Mouse (Mus musculus): ENCODE data around the gene Mitf. TPM values are rescaled to one million over a fixed set of nuclear protein-coding genes. Genes with fewer than 3 reads are reported as not detected.

The Mitf gene
- polyA plus RNA-seq, 1 experiment from 2014 or later = 0.89 TPM

- Histone ChIP-seq H3K27me3 (ENCODE audit: insufficient read depth, low read length) (no peaks in the 10 kb centered on the region), H3K36me3 (replicated peaks; ENCODE audit: insufficient read depth, low read length) (no peaks in the 10 kb centered on the region), H3K4me1 (ENCODE audit: insufficient read depth) (no peaks in the 10 kb centered on the region), H3K4me2 (ENCODE audit: low read depth, low read length) (no peak overlapping the region), H3K4me3 (ENCODE audit: low read depth, low read length) (no peak overlapping the region), H3K27ac (ENCODE audit: low read depth) (no peak overlapping the region), H3K9me3 (ENCODE audit: low read length) (no peaks in the 10 kb centered on the region), H3K9ac (replicated peaks) (no peak overlapping the region)
- WGBS (ENCODE audit: insufficient replicate concordance) = 72% methylated on average over 7 of the region's 7 CpGs
- ATAC-seq (no peak), DNase-seq (no peak)
- TF ChIP-seq EP300 (IDR thresholded peaks at IDR 0.05; ENCODE audit: low read depth) (no peak), CTCF (IDR thresholded peaks at IDR 0.05; ENCODE audit: low read depth) (no peak)
These were observed 109.6 kb downstream of the Mitf start for GRCm38 (mm10) chr6:97916386-97916903.

DNA sequence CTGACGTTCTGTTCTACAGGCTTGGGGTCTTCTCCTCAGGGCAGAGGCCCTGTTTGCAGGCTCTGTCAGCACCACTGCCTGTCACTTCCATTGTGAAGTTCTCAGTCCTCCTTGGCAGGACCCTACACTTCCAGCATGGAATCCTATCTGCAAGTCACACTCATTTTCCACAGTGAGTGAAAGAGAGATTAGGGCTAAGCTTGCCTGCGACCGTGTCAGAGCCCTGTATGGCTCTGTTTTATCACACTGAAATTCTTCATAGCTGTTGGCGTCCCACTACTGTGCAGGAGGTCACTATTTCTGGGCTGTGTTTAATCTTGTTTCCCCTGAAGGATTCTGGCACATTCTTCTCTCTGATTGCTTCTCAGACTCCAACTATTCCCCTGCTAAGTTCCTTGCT lies 111.2 kb downstream of the Mitf start:
- Histone ChIP-seq H3K9ac (replicated peaks) (no peak overlapping the region), H3K4me3 (ENCODE audit: low read depth, low read length) (no peak overlapping the region), H3K36me3 (replicated peaks; ENCODE audit: insufficient read depth, low read length) (no peaks in the 10 kb centered on the region), H3K27me3 (ENCODE audit: insufficient read depth, low read length) (no peaks in the 10 kb centered on the region), H3K27ac (ENCODE audit: low read depth) (no peak overlapping the region), H3K4me2 (ENCODE audit: low read depth, low read length) (no peak overlapping the region), H3K9me3 (ENCODE audit: low read length) (no peaks in the 10 kb centered on the region), H3K4me1 (ENCODE audit: insufficient read depth) (no peaks in the 10 kb centered on the region)
- ATAC-seq (no peak), DNase-seq (no peak)
- 51% methylated on average over 4 of the region's 4 CpGs for WGBS (ENCODE audit: insufficient replicate concordance)
- TF ChIP-seq CTCF (IDR thresholded peaks at IDR 0.05; ENCODE audit: low read depth) (no peak), EP300 (IDR thresholded peaks at IDR 0.05; ENCODE audit: low read depth) (no peak)

GRCm38 (mm10) chr6:97918481-97918880 lies 111.6 kb downstream of the Mitf start:
- no peak for DNase-seq
- Histone ChIP-seq H3K27me3 (ENCODE audit: insufficient read depth, low read length) (no peaks in the 10 kb centered on the region), H3K27ac (ENCODE audit: low read depth) (no peak overlapping the region), H3K4me1 (ENCODE audit: insufficient read depth) (no peaks in the 10 kb centered on the region), H3K4me3 (ENCODE audit: low read depth, low read length) (no peak overlapping the region), H3K36me3 (replicated peaks; ENCODE audit: insufficient read depth, low read length) (no peaks in the 10 kb centered on the region), H3K9me3 (ENCODE audit: low read length) (no peaks in the 10 kb centered on the region), H3K4me2 (ENCODE audit: low read depth, low read length) (no peak overlapping the region), H3K9ac (replicated peaks) (no peak overlapping the region)
- ATAC-seq = no peak
- TF ChIP-seq CTCF (IDR thresholded peaks at IDR 0.05; ENCODE audit: low read depth) = no peak
- 80% methylated on average over 7 of the region's 7 CpGs for WGBS (ENCODE audit: insufficient replicate concordance)

DNA sequence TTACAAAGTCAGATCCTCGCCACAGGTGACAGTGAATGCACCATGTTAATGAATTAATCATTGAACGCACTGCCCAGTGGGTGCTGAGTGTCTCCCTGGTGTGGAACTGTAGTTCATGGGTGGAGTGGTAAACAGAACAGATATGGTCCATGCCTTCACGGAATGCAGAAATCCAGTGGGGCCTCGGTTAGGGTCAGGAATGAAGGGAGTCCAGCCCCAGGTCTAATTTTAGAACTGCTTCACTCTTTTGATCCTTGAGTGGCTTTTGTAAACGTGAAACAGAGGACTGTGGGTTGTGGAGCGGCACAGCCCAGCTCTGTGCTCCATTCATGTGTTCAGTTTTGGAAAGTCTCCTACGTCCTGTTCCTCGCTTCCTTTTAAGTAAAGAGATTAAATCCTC lies 112.4 kb downstream of the Mitf start:
- no peak for DNase-seq
- no peak overlapping the region for H3K4me3 ChIP-seq (ENCODE audit: low read depth, low read length)
- no peaks in the 10 kb centered on the region for H3K9me3 ChIP-seq (ENCODE audit: low read length)
- H3K9ac ChIP-seq (replicated peaks) = no peak overlapping the region
- ATAC-seq = no peak
- no peaks in the 10 kb centered on the region for H3K27me3 ChIP-seq (ENCODE audit: insufficient read depth, low read length)
- 65% methylated on average over 8 of the region's 8 CpGs for WGBS (ENCODE audit: insufficient replicate concordance)
- H3K36me3 ChIP-seq (replicated peaks; ENCODE audit: insufficient read depth, low read length) = no peaks in the 10 kb centered on the region
- H3K4me2 ChIP-seq (ENCODE audit: low read depth, low read length) = no peak overlapping the region
- H3K4me1 ChIP-seq (ENCODE audit: insufficient read depth) = no peaks in the 10 kb centered on the region
- no peak overlapping the region for H3K27ac ChIP-seq (ENCODE audit: low read depth)
- TF ChIP-seq EP300 (IDR thresholded peaks at IDR 0.05; ENCODE audit: low read depth) = no peak
- TF ChIP-seq CTCF (IDR thresholded peaks at IDR 0.05; ENCODE audit: low read depth) = no peak

GRCm38 (mm10) chr6:97921591-97921990 lies 114.7 kb downstream of the Mitf start:
- ATAC-seq (no peak), DNase-seq (no peak)
- Histone ChIP-seq H3K4me1 (ENCODE audit: insufficient read depth) (no peaks in the 10 kb centered on the region), H3K27ac (ENCODE audit: low read depth) (no peak overlapping the region), H3K27me3 (ENCODE audit: insufficient read depth, low read length) (no peaks in the 10 kb centered on the region), H3K36me3 (replicated peaks; ENCODE audit: insufficient read depth, low read length) (no peaks in the 10 kb centered on the region), H3K4me2 (ENCODE audit: low read depth, low read length) (no peak overlapping the region), H3K9ac (replicated peaks) (no peak overlapping the region), H3K9me3 (ENCODE audit: low read length) (no peaks in the 10 kb centered on the region), H3K4me3 (ENCODE audit: low read depth, low read length) (no peak overlapping the region)
- 83% methylated on average over 6 of the region's 6 CpGs for WGBS (ENCODE audit: insufficient replicate concordance)
- TF ChIP-seq EP300 (IDR thresholded peaks at IDR 0.05; ENCODE audit: low read depth) = no peak
- TF ChIP-seq CTCF (IDR thresholded peaks at IDR 0.05; ENCODE audit: low read depth) = no peak

DNA sequence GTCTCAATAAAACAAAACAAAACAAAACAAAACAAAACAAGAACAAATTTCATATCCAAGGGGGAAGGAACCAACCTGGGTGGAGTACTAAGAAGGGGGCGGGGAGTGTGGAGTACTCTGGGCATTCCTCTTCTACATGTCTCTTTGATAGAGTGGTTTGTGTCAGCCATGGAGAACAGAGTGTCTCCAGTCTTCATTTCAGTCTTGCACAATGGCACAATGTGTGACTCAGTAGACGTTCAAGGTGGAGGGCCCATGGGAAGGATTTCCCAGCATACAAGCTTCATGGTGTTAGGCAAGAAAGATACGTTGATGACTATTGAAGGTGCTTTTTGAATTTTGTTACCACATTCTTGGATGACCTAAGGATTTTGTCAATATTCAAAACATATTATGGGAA lies 117.4 kb downstream of the Mitf start:
- Histone ChIP-seq H3K9ac (replicated peaks) (no peak overlapping the region), H3K36me3 (replicated peaks; ENCODE audit: insufficient read depth, low read length) (no peaks in the 10 kb centered on the region), H3K4me3 (ENCODE audit: low read depth, low read length) (no peak overlapping the region), H3K27me3 (ENCODE audit: insufficient read depth, low read length) (no peaks in the 10 kb centered on the region), H3K9me3 (ENCODE audit: low read length) (no peaks in the 10 kb centered on the region), H3K4me1 (ENCODE audit: insufficient read depth) (no peaks in the 10 kb centered on the region), H3K4me2 (ENCODE audit: low read depth, low read length) (no peak overlapping the region), H3K27ac (ENCODE audit: low read depth) (no peak overlapping the region)
- TF ChIP-seq CTCF (IDR thresholded peaks at IDR 0.05; ENCODE audit: low read depth) (no peak), EP300 (IDR thresholded peaks at IDR 0.05; ENCODE audit: low read depth) (no peak)
- DNase-seq (no peak), ATAC-seq (no peak)
- WGBS (ENCODE audit: insufficient replicate concordance) = 87% methylated on average over 3 of the region's 3 CpGs

- WGBS (ENCODE audit: insufficient replicate concordance) = 51% methylated on average over 3 of the region's 3 CpGs
- ATAC-seq = no peak
- Histone ChIP-seq H3K27ac (ENCODE audit: low read depth) (no peak overlapping the region), H3K4me2 (ENCODE audit: low read depth, low read length) (no peak overlapping the region), H3K4me3 (ENCODE audit: low read depth, low read length) (no peak overlapping the region), H3K36me3 (replicated peaks; ENCODE audit: insufficient read depth, low read length) (no peaks in the 10 kb centered on the region), H3K9me3 (ENCODE audit: low read length) (no peaks in the 10 kb centered on the region), H3K4me1 (ENCODE audit: insufficient read depth) (no peaks in the 10 kb centered on the region), H3K27me3 (ENCODE audit: insufficient read depth, low read length) (no peaks in the 10 kb centered on the region), H3K9ac (replicated peaks) (no peak overlapping the region)
- TF ChIP-seq EP300 (IDR thresholded peaks at IDR 0.05; ENCODE audit: low read depth) (no peak), CTCF (IDR thresholded peaks at IDR 0.05; ENCODE audit: low read depth) (no peak)
- DNase-seq = no peak
These were observed 122.2 kb downstream of the Mitf start for GRCm38 (mm10) chr6:97929051-97929450.
